Mouse (Mus musculus): ENCODE results near the gene Atp6ap1l. TPM values are rescaled to one million over a fixed set of nuclear protein-coding genes. Genes with fewer than 3 reads are reported as not detected.
A peak's percentile ranks its signal among the peaks of the same experiment; 100 is the strongest.
"Not testable (repeated sequence)": the region's sequence is repeated elsewhere in the genome, so short reads cannot be mapped to it uniquely, and the experiment has no call there.

Gene Atp6ap1l
- 0.53 and 0.92 TPM in 2 replicates for polyA plus RNA-seq (2015; fragmentation: Nextera tagmentation; extraction: Ambion mirVana)

GRCm38 (mm10) chr13:90905176-90905575 is at the start of gene Atp6ap1l:
TSS of gene Atp6ap1l (minus strand) at chr13:90905355.
- Histone ChIP-seq H3K36me3 (no peaks in the 10 kb centered on the region), H3K4me2 (no peak within 1 kb of the TSS), H3K9me3 (replicated peaks) (no peaks in the 10 kb centered on the region), H3K9ac (no peak within 1 kb of the TSS), H3K4me3 (no peak within 1 kb of the TSS), H3K27ac (no peak within 1 kb of the TSS), H3K27me3 (no peaks in the 10 kb centered on the region), H3K4me1 (replicated peaks) (no peaks in the 10 kb centered on the region)
- 90% methylated on average over 5 of the region's 5 CpGs for WGBS
- ATAC-seq (replicated peaks; ENCODE audit: insufficient number of reproducible peaks, insufficient read depth, low FRiP score, low read depth) = no peak

GRCm38 (mm10) chr13:90939600-90939999 is 34.4 kb upstream of the Atp6ap1l start:
- no peak overlapping the region for H3K9ac ChIP-seq
- WGBS = 84% methylated on average over 5 of the region's 5 CpGs
- no peaks in the 10 kb centered on the region for H3K27me3 ChIP-seq
- no peak overlapping the region for H3K4me3 ChIP-seq
- no peak for ATAC-seq (replicated peaks; ENCODE audit: insufficient number of reproducible peaks, insufficient read depth, low FRiP score, low read depth)
- H3K4me1 ChIP-seq (replicated peaks) = no peaks in the 10 kb centered on the region
- no peak overlapping the region for H3K27ac ChIP-seq
- H3K4me2 ChIP-seq = no peak overlapping the region
- no peaks in the 10 kb centered on the region for H3K9me3 ChIP-seq (replicated peaks)
- H3K36me3 ChIP-seq = no peaks in the 10 kb centered on the region

- no peak overlapping the region for H3K4me3 ChIP-seq
- no peak overlapping the region for H3K27ac ChIP-seq
- H3K9ac ChIP-seq = no peak overlapping the region
- ATAC-seq (replicated peaks; ENCODE audit: insufficient number of reproducible peaks, insufficient read depth, low FRiP score, low read depth) = no peak
- WGBS = 68% methylated on average over 6 of the region's 6 CpGs
- H3K27me3 ChIP-seq = no peaks in the 10 kb centered on the region
- H3K36me3 ChIP-seq = no peaks in the 10 kb centered on the region
- H3K9me3 ChIP-seq (replicated peaks) = no peaks in the 10 kb centered on the region
- H3K4me1 ChIP-seq (replicated peaks) = no peaks in the 10 kb centered on the region
- H3K4me2 ChIP-seq = no peak overlapping the region
Observed at GRCm38 (mm10) chr13:90939192-90939591, 34.0 kb upstream of the Atp6ap1l start.

GRCm38 (mm10) chr13:90935852-90936251 is 30.7 kb upstream of the Atp6ap1l start:
- no peak for ATAC-seq (replicated peaks; ENCODE audit: insufficient number of reproducible peaks, insufficient read depth, low FRiP score, low read depth)
- H3K27ac ChIP-seq = no peak overlapping the region
- H3K4me2 ChIP-seq = no peak overlapping the region
- H3K9me3 ChIP-seq (replicated peaks) = no peaks in the 10 kb centered on the region
- H3K4me3 ChIP-seq = no peak overlapping the region
- H3K36me3 ChIP-seq = no peaks in the 10 kb centered on the region
- no peaks in the 10 kb centered on the region for H3K4me1 ChIP-seq (replicated peaks)
- WGBS = 78% methylated on average over 7 of the region's 7 CpGs
- H3K27me3 ChIP-seq = no peaks in the 10 kb centered on the region
- no peak overlapping the region for H3K9ac ChIP-seq

- Histone ChIP-seq H3K9ac (no peak overlapping the region), H3K4me3 (no peak overlapping the region), H3K27me3 (no peaks in the 10 kb centered on the region), H3K36me3 (peaks cover 5% of the 10 kb centered on the region; the same call in 1 of the 2 replicates), H3K27ac (no peak overlapping the region), H3K9me3 (replicated peaks) (no peaks in the 10 kb centered on the region), H3K4me1 (replicated peaks) (no peaks in the 10 kb centered on the region), H3K4me2 (no peak overlapping the region)
- WGBS = 67% methylated on average over 3 of the region's 3 CpGs
- ATAC-seq (replicated peaks; ENCODE audit: insufficient number of reproducible peaks, insufficient read depth, low FRiP score, low read depth) = no peak
Observed at GRCm38 (mm10) chr13:90933256-90933655, 28.1 kb upstream of the Atp6ap1l start.

- Histone ChIP-seq H3K4me1 (replicated peaks) (no peaks in the 10 kb centered on the region), H3K9ac (no peak overlapping the region), H3K4me3 (no peak overlapping the region), H3K9me3 (replicated peaks) (no peaks in the 10 kb centered on the region), H3K27ac (no peak overlapping the region), H3K27me3 (no peaks in the 10 kb centered on the region), H3K36me3 (peaks cover 26% of the 10 kb centered on the region), H3K4me2 (no peak overlapping the region)
- ATAC-seq (replicated peaks; ENCODE audit: insufficient number of reproducible peaks, insufficient read depth, low FRiP score, low read depth) = 0 out of 2 replicates have a peak, but pooled peaks have one; percentile 32
- WGBS = 21% methylated on average over 5 of the region's 5 CpGs
Observed at GRCm38 (mm10) chr13:90929847-90930246, 24.7 kb upstream of the Atp6ap1l start.

GRCm38 (mm10) chr13:90928266-90928665 is 23.1 kb upstream of the Atp6ap1l start:
- not testable (repeated sequence) for H3K9ac ChIP-seq; ATAC-seq (replicated peaks; ENCODE audit: insufficient number of reproducible peaks, insufficient read depth, low FRiP score, low read depth); H3K4me2 ChIP-seq; H3K9me3 ChIP-seq (replicated peaks); H3K4me1 ChIP-seq (replicated peaks); H3K4me3 ChIP-seq; H3K27me3 ChIP-seq; H3K27ac ChIP-seq
- 92% methylated on average over 8 of the region's 10 CpGs for WGBS
- peaks cover 29% of the 10 kb centered on the region for H3K36me3 ChIP-seq

- H3K4me2 ChIP-seq = no peak overlapping the region
- H3K9me3 ChIP-seq (replicated peaks) = no peaks in the 10 kb centered on the region
- H3K27ac ChIP-seq = no peak overlapping the region
- 69% methylated on average over 5 of the region's 5 CpGs for whole genome bisulfite sequencing
- no peak overlapping the region for H3K4me3 ChIP-seq
- H3K9ac ChIP-seq = no peak overlapping the region
- ATAC-seq (replicated peaks; ENCODE audit: insufficient number of reproducible peaks, insufficient read depth, low FRiP score, low read depth) = no peak
- H3K36me3 ChIP-seq = peaks cover 29% of the 10 kb centered on the region
- H3K27me3 ChIP-seq = no peaks in the 10 kb centered on the region
- H3K4me1 ChIP-seq (replicated peaks) = peaks cover 8% of the 10 kb centered on the region
Observed at GRCm38 (mm10) chr13:90926938-90927633, 21.9 kb upstream of the Atp6ap1l start.

- Histone ChIP-seq H3K27me3 (no peaks in the 10 kb centered on the region), H3K27ac (no peak overlapping the region), H3K4me3 (no peak overlapping the region), H3K4me2 (no peak overlapping the region), H3K36me3 (peaks cover 29% of the 10 kb centered on the region), H3K9ac (no peak overlapping the region), H3K9me3 (replicated peaks) (no peaks in the 10 kb centered on the region), H3K4me1 (replicated peaks) (peaks cover 9% of the 10 kb centered on the region)
- no peak for ATAC-seq (replicated peaks; ENCODE audit: insufficient number of reproducible peaks, insufficient read depth, low FRiP score, low read depth)
- 69% methylated on average over 7 of the region's 7 CpGs for WGBS
Observed at GRCm38 (mm10) chr13:90926125-90926765, 21.1 kb upstream of the Atp6ap1l start.

GRCm38 (mm10) chr13:90925191-90925590 is 20.0 kb upstream of the Atp6ap1l start:
- no peak for ATAC-seq (replicated peaks; ENCODE audit: insufficient number of reproducible peaks, insufficient read depth, low FRiP score, low read depth)
- peaks cover 29% of the 10 kb centered on the region for H3K36me3 ChIP-seq
- no peaks in the 10 kb centered on the region for H3K9me3 ChIP-seq (replicated peaks)
- no peaks in the 10 kb centered on the region for H3K27me3 ChIP-seq
- no peak overlapping the region for H3K4me2 ChIP-seq
- no peak overlapping the region for H3K27ac ChIP-seq
- no peak overlapping the region for H3K9ac ChIP-seq
- 83% methylated on average over 5 of the region's 5 CpGs for WGBS
- H3K4me1 ChIP-seq (replicated peaks) = peaks cover 9% of the 10 kb centered on the region
- H3K4me3 ChIP-seq = no peak overlapping the region

- peaks cover 29% of the 10 kb centered on the region for H3K36me3 ChIP-seq
- H3K27ac ChIP-seq = no peak overlapping the region; the same call in 1 of the 2 replicates
- H3K4me3 ChIP-seq = peak overlapping the region; percentile 96
- H3K9me3 ChIP-seq (replicated peaks) = no peaks in the 10 kb centered on the region
- peaks cover 9% of the 10 kb centered on the region for H3K4me1 ChIP-seq (replicated peaks)
- no peaks in the 10 kb centered on the region for H3K27me3 ChIP-seq
- 41% methylated on average over 9 of the region's 9 CpGs for WGBS
- no peak for ATAC-seq (replicated peaks; ENCODE audit: insufficient number of reproducible peaks, insufficient read depth, low FRiP score, low read depth)
- peak overlapping the region; percentile 98; the same call in 1 of the 2 replicates for H3K9ac ChIP-seq
- peak overlapping the region; percentile 67 for H3K4me2 ChIP-seq
Observed at GRCm38 (mm10) chr13:90924072-90924471, 18.9 kb upstream of the Atp6ap1l start.
